Mouse (Mus musculus): ENCODE data around the gene Nos1ap. TPM values are rescaled to one million over a fixed set of nuclear protein-coding genes. Genes with fewer than 3 reads are reported as not detected.

Nos1ap gene
- 0.10 TPM for polyA plus RNA-seq (2017; shearing (Covaris generic))

GRCm38 (mm10) chr1:170589219-170590040 is at the start of gene Nos1ap:
Nos1ap (minus strand) TSS chr1:170589861.

GRCm38 (mm10) chr1:170308503-170308902 is 281.2 kb downstream of the Nos1ap start, which contains the start of gene Spata46:
Spata46 (plus strand) TSS chr1:170308803.

GRCm38 (mm10) chr1:170306232-170306631 is 283.4 kb downstream of the Nos1ap start, which contains the start of gene Gm7694:
Gm7694 (minus strand) TSS chr1:170306332.

GRCm38 (mm10) chr1:170277016-170277415 is 312.6 kb downstream of the Nos1ap start, which contains the start of gene Sh2d1b1:
Sh2d1b1 (plus strand) TSS chr1:170277320.

Other genes with a start within 250 kb of the Nos1ap start
- gene Olfml2b, start 54.7 kb upstream of the Nos1ap start, polyA plus RNA-seq (2017; shearing (Covaris generic)), result not detected